Mouse (Mus musculus): Measurements from ENCODE around the gene Msh6. TPM values are rescaled to one million over a fixed set of nuclear protein-coding genes. Genes with fewer than 3 reads are reported as not detected.
"Not testable (repeated sequence)": the region's sequence is repeated elsewhere in the genome, so short reads cannot be mapped to it uniquely, and the experiment has no call there.

The Msh6 gene
- polyA plus RNA-seq, 2 experiments: 11.1 to 23.9 TPM

DNA sequence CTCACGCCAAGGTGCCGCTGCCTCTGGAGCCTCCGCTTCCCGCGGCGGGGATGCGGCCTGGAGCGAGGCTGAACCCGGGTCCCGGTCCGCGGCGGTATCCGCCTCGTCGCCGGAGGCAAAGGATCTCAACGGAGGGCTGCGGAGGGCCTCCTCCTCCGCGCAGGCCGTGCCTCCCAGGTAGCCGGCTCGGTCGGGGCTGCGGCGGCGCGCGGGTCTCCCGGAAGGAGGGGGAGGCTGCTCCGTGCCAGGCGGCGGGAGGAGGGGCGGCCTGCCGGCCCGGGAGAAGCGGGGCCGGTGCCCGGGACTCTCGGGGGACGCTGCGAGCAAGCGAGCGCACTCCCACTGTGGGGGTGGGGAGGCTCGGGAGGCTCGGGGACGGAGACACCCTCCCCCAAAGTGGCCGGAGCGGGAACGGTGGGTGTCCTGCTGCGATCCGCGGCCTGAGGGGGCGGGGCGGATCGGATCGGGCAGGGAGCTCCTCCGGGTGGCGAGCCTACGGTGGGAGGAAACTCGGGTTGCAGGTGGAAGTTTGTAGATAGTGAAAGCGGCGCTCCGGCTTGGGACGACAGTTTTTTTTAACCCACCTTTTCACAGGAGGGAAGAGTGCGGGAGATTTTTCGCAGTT is 479 bp downstream of the Msh6 start:
- DNase-seq (ENCODE audit: low read depth in 3 of 3, low spot score in 3 of 3): peak; percentile 60 to 71 (median 66)
- WGBS (ENCODE audit: insufficient replicate concordance): under 1% methylated on average over 64 of the region's 68 CpGs
- Histone ChIP-seq H3K9me3 (ENCODE audit: control insufficient read depth, low read length) (no peaks in the 10 kb centered on the region), H3K36me3 (replicated peaks; ENCODE audit: control insufficient read depth, insufficient read depth, low read depth) (peaks cover 17% of the 10 kb centered on the region), H3K4me3 (ENCODE audit: insufficient read depth in 1 of 2, low read depth in 2 of 2, low read length in 2 of 2) (peak overlapping the region; percentile 84 to 99), H3K27ac (peak overlapping the region; percentile 73), H3K4me2 (ENCODE audit: low read depth) (peak overlapping the region; percentile 92), H3K9ac (replicated peaks) (peak overlapping the region; percentile 90), H3K27me3 (ENCODE audit: control insufficient read depth, insufficient read depth, low read length) (no peaks in the 10 kb centered on the region), H3K4me1 (replicated peaks; ENCODE audit: control insufficient read depth in 2 of 2, insufficient read depth in 2 of 2, low read length in 1 of 2) (peaks cover 12% of the 10 kb centered on the region in 2 experiments)
- peak; percentile 61 for ATAC-seq (ENCODE audit: insufficient read depth)
- TF ChIP-seq EP300 (IDR thresholded peaks at IDR 0.05; ENCODE audit: low read depth): no peak
- peak; percentile 15; the same call in 1 of the 2 replicates for TF ChIP-seq CTCF (IDR thresholded peaks at IDR 0.05; ENCODE audit: low read depth)

DNA sequence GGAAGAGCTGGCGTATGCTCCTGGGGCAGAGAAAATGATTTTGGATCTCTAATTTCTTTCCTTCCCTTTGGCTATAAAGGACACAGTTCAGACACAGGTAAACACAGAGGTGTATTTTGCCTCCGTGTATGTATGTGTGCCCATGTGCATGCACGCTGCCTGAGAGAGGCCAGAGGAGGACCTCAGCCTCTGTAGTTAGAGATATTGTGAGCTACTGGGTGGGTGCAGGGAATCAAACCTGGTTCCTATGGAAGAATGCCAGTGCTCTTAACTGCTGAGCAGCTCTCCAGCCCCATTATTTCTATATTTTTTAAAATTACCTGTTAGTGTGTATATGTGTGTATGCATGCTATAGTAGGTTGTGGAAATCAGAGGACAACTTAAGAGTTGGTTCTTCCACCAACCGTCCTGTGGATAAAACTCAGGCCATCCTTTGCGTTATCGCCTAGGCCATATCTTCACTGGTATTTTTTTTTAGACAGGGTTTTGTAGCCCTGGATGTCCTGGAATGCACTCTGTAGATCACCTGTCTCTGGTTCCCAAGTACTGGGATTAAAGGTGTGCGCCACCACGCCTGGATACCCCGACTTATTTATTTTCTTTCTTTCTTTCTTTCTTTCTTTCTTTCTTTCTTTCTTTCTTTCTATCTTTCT is 1.4 kb downstream of the Msh6 start:
- WGBS (ENCODE audit: insufficient replicate concordance): 46% methylated on average over 9 of the region's 9 CpGs
- Histone ChIP-seq H3K9ac (replicated peaks) (peak overlapping the region; percentile 90), H3K4me3 (ENCODE audit: insufficient read depth in 1 of 2, low read depth in 2 of 2, low read length in 2 of 2) (peak overlapping the region; percentile 84 to 99), H3K4me1 (replicated peaks; ENCODE audit: control insufficient read depth in 2 of 2, insufficient read depth in 2 of 2, low read length in 1 of 2) (peaks cover 12% of the 10 kb centered on the region in 2 experiments), H3K36me3 (replicated peaks; ENCODE audit: control insufficient read depth, insufficient read depth, low read depth) (peaks cover 25% of the 10 kb centered on the region), H3K9me3 (ENCODE audit: control insufficient read depth, low read length) (no peaks in the 10 kb centered on the region), H3K4me2 (ENCODE audit: low read depth) (peak overlapping the region; percentile 92), H3K27ac (peak overlapping the region; percentile 63), H3K27me3 (ENCODE audit: control insufficient read depth, insufficient read depth, low read length) (no peaks in the 10 kb centered on the region)
- DNase-seq (ENCODE audit: low read depth in 3 of 3, low spot score in 3 of 3): peak in 1 of 3 experiments; percentile 14
- ATAC-seq (ENCODE audit: insufficient read depth): no peak
- TF ChIP-seq EP300 (IDR thresholded peaks at IDR 0.05; ENCODE audit: low read depth): no peak

DNA sequence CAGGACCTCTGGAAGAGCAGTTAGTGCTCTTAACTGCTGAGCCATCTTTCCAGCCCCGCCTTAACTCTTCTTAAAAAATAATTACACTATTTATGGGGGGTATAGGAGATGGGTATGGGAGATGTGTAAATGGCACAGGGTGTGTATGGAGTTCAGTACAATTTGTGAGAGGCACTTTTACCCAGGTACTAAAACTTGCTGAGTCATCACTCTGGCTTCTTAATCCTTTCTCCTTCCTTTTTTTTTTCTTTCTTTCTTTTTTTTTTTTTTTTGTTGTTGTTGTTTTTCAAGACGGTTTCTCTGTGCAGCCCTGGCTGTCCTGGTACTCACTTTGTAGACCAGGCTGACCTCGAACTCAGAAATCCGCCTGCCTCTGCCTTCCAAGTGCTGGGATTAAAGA is 2.1 kb downstream of the Msh6 start:
- H3K9ac ChIP-seq (replicated peaks); H3K4me3 ChIP-seq (ENCODE audit: insufficient read depth in 1 of 2, low read depth in 2 of 2, low read length in 2 of 2); H3K27me3 ChIP-seq (ENCODE audit: control insufficient read depth, insufficient read depth, low read length); H3K27ac ChIP-seq; ATAC-seq (ENCODE audit: insufficient read depth); DNase-seq (ENCODE audit: low read depth in 3 of 3, low spot score in 3 of 3); H3K9me3 ChIP-seq (ENCODE audit: control insufficient read depth, low read length): not testable (repeated sequence)
- Histone ChIP-seq H3K36me3 (replicated peaks; ENCODE audit: control insufficient read depth, insufficient read depth, low read depth) (peaks cover 30% of the 10 kb centered on the region), H3K4me1 (replicated peaks; ENCODE audit: control insufficient read depth in 2 of 2, insufficient read depth in 2 of 2, low read length in 1 of 2) (peaks cover 9 to 12% of the 10 kb centered on the region in 2 experiments), H3K4me2 (ENCODE audit: low read depth) (peak overlapping the region; percentile 92)
- 66% methylated on average over 4 of the region's 4 CpGs for WGBS (ENCODE audit: insufficient replicate concordance)

DNA sequence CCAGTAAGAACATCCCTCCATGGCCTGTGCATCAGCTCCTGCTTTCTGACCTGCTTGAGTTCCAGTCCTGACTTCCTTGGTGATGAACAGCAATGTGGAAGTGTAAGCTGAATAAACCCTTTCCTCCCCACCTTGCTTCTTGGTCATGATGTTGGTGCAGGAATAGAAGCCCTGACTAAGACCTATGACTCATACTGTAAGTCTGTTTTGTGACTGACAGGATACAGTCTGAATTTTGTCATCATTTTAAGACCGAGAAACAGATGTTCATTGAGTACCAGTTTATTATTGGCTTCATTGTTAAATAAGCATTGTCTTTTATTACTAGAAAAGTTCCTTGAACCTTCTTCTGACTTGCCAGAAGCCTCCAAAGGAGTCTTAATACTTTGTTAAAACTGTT is 4.8 kb downstream of the Msh6 start:
- H3K27me3 ChIP-seq (ENCODE audit: control insufficient read depth, insufficient read depth, low read length); H3K9me3 ChIP-seq (ENCODE audit: control insufficient read depth, low read length); H3K27ac ChIP-seq; H3K9ac ChIP-seq (replicated peaks); H3K4me2 ChIP-seq (ENCODE audit: low read depth); ATAC-seq (ENCODE audit: insufficient read depth); DNase-seq (ENCODE audit: low read depth in 3 of 3, low spot score in 3 of 3); H3K4me3 ChIP-seq (ENCODE audit: insufficient read depth in 1 of 2, low read depth in 2 of 2, low read length in 2 of 2): not testable (repeated sequence)
- Histone ChIP-seq H3K36me3 (replicated peaks; ENCODE audit: control insufficient read depth, insufficient read depth, low read depth) (peaks cover 47% of the 10 kb centered on the region), H3K4me1 (replicated peaks; ENCODE audit: control insufficient read depth in 2 of 2, insufficient read depth in 2 of 2, low read length in 1 of 2) (peaks cover 9 to 12% of the 10 kb centered on the region in 2 experiments)
- 70% methylated on average over 1 of the region's 1 CpGs for whole genome bisulfite sequencing (ENCODE audit: insufficient replicate concordance)

DNA sequence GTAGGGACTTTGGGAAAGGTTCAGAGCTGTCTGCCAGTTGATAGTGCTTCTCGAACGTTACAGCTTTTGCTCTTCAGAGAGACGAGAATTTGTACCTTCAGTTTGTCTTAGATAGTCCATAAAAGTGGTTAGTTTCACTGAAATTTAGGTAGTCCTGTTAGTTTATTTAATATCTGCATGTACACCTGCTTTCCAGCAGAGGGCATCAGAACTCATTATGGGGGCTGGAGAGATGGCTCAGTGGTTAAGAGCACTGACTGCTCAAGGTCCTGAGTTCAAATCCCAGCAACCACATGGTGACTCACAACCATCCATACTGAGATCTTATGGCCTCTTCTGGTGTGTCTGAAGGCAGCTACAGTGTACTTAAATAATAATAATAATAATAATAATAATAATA is 7.2 kb downstream of the Msh6 start:
- ATAC-seq (ENCODE audit: insufficient read depth) (no peak), DNase-seq (ENCODE audit: low read depth in 3 of 3, low spot score in 3 of 3) (no peak)
- Histone ChIP-seq H3K27ac (no peak overlapping the region), H3K9me3 (ENCODE audit: control insufficient read depth, low read length) (no peaks in the 10 kb centered on the region), H3K4me1 (replicated peaks; ENCODE audit: control insufficient read depth in 2 of 2, insufficient read depth in 2 of 2, low read length in 1 of 2) (no peaks in the 10 kb centered on the region; a peak in 1 of 4 replicates), H3K9ac (replicated peaks) (no peak overlapping the region), H3K4me3 (ENCODE audit: insufficient read depth in 1 of 2, low read depth in 2 of 2, low read length in 2 of 2) (no peak overlapping the region), H3K27me3 (ENCODE audit: control insufficient read depth, insufficient read depth, low read length) (no peaks in the 10 kb centered on the region), H3K4me2 (ENCODE audit: low read depth) (no peak overlapping the region), H3K36me3 (replicated peaks; ENCODE audit: control insufficient read depth, insufficient read depth, low read depth) (peaks cover 71% of the 10 kb centered on the region)
- 73% methylated on average over 3 of the region's 3 CpGs for WGBS (ENCODE audit: insufficient replicate concordance)
- peak; percentile 43 for TF ChIP-seq CTCF (IDR thresholded peaks at IDR 0.05; ENCODE audit: low read depth)
- no peak for TF ChIP-seq EP300 (IDR thresholded peaks at IDR 0.05; ENCODE audit: low read depth)
